8 mouse cellular contexts compared by ENCODE assay signal in genomic region chr2:91202222-91202971, GRCm38 (mm10). TPM values are rescaled to one million over a fixed set of nuclear protein-coding genes. Genes with fewer than 3 reads are reported as not detected.
DNase-seq lines count a peak whose midpoint lies in the region; ATAC-seq lines count a peak whose summit lies in the region.

TSS of gene Nr1h3 (minus strand) at chr2:91202834.
TSS of gene Acp2 (plus strand) at chr2:91202885.

- peaks cover 8% of the 10 kb centered on the region; the same call in 1 of the 2 replicates for H3K4me1 ChIP-seq in brown adipose tissue, adult 24 weeks (ENCODE audit: control insufficient read depth, insufficient read depth, insufficient read length, low read length)
- H3K4me1 ChIP-seq in heart, embryonic 13.5 days = peaks cover 19% of the 10 kb centered on the region
- H3K4me1 ChIP-seq in liver, embryonic 12.5 days = peaks cover 22% of the 10 kb centered on the region
- H3K4me1 ChIP-seq in stomach, embryonic 15.5 days = peaks cover 11% of the 10 kb centered on the region; the same call in 1 of the 2 replicates

- peak within 1 kb of the TSS; percentile 82 for H3K4me2 ChIP-seq in heart, embryonic 13.5 days
- H3K4me2 ChIP-seq in liver, embryonic 12.5 days = peak within 1 kb of the TSS; percentile 79
- H3K4me2 ChIP-seq in stomach, embryonic 15.5 days = peak within 1 kb of the TSS; percentile 65

- H3K9me3 ChIP-seq in heart, embryonic 13.5 days = no peaks in the 10 kb centered on the region
- H3K9me3 ChIP-seq in liver, embryonic 12.5 days (replicated peaks) = no peaks in the 10 kb centered on the region
- H3K9me3 ChIP-seq in stomach, embryonic 15.5 days = no peaks in the 10 kb centered on the region

- peak within 1 kb of the TSS; percentile 94 for H3K9ac ChIP-seq in heart, embryonic 13.5 days
- peak within 1 kb of the TSS; percentile 83 for H3K9ac ChIP-seq in liver, embryonic 12.5 days
- H3K9ac ChIP-seq in stomach, embryonic 15.5 days = peak within 1 kb of the TSS; percentile 61; the same call in 1 of the 2 replicates

- peaks cover 29% of the 10 kb centered on the region for H3K36me3 ChIP-seq in heart, embryonic 13.5 days
- H3K36me3 ChIP-seq in liver, embryonic 12.5 days = peaks cover 24% of the 10 kb centered on the region
- H3K36me3 ChIP-seq in stomach, embryonic 15.5 days = peaks cover 7% of the 10 kb centered on the region

- peak within 1 kb of the TSS; percentile 84 for H3K4me3 ChIP-seq in brown adipose tissue, adult 24 weeks (ENCODE audit: insufficient read depth, low read depth, low read length)
- peak within 1 kb of the TSS; percentile 87 for H3K4me3 ChIP-seq in heart, embryonic 13.5 days
- H3K4me3 ChIP-seq in liver, embryonic 12.5 days = peak within 1 kb of the TSS; percentile 81
- peak within 1 kb of the TSS; percentile 58 for H3K4me3 ChIP-seq in stomach, embryonic 15.5 days (replicated peaks)

- WGBS in heart, embryonic 13.5 days = 3% methylated on average over 28 of the region's 28 CpGs
- WGBS in liver, embryonic 12.5 days (ENCODE audit: insufficient replicate concordance) = 2% methylated on average over 28 of the region's 28 CpGs
- 2% methylated on average over 28 of the region's 28 CpGs for WGBS in stomach, embryonic 15.5 days

- H3K27me3 ChIP-seq in heart, embryonic 13.5 days (replicated peaks) = no peaks in the 10 kb centered on the region
- no peaks in the 10 kb centered on the region for H3K27me3 ChIP-seq in liver, embryonic 12.5 days (replicated peaks)
- no peaks in the 10 kb centered on the region for H3K27me3 ChIP-seq in stomach, embryonic 15.5 days (replicated peaks)

- H3K27ac ChIP-seq in brown adipose tissue, adult 24 weeks (replicated peaks; ENCODE audit: low read depth, low read length) = peak within 1 kb of the TSS; percentile 80
- H3K27ac ChIP-seq in heart, embryonic 13.5 days (replicated peaks) = peak within 1 kb of the TSS; percentile 97
- peak within 1 kb of the TSS; percentile 86 for H3K27ac ChIP-seq in liver, embryonic 12.5 days
- peak within 1 kb of the TSS; percentile 96 for H3K27ac ChIP-seq in stomach, embryonic 15.5 days

- DNase-seq in CD4-positive, CD25-positive, alpha-beta regulatory T cell, adult 2 months (ENCODE audit: low read depth, low spot score) = peak; percentile 94
- DNase-seq in fat pad, adult 2 months (ENCODE audit: extremely low read depth, low read depth, low spot score) = peak; percentile 59
- DNase-seq in kidney, postnatal 10 days = peak; percentile 94
- peak; percentile 84 to 88 for DNase-seq in natural killer cell, adult 2 months (ENCODE audit: low spot score in 2 of 2)

- ATAC-seq in heart, embryonic 13.5 days (ENCODE audit: extremely low read depth, insufficient number of reproducible peaks, low FRiP score, low TSS enrichment) = peak; percentile 81; the same call in 1 of the 2 replicates
- ATAC-seq in liver, embryonic 12.5 days = peak; percentile 93
- peak; percentile 95 for ATAC-seq in stomach, embryonic 15.5 days (ENCODE audit: insufficient read depth, low FRiP score, low read depth)

RNA-seq across cellular contexts. Expression of gene Nr1h3, which starts in this region (rescaled TPM):
- 45.2 and 59.1 TPM in 2 replicates for polyA plus RNA-seq in brown adipose tissue, adult 24 weeks (2012; ENCODE audit: insufficient read depth, insufficient read length, missing spikeins)
- polyA plus RNA-seq in heart, embryonic 13.5 days (2015; fragmentation: Nextera tagmentation; extraction: Ambion mirVana) = 1.9 and 2.7 TPM in 2 replicates
- 12.9 and 13.5 TPM in 2 replicates for polyA plus RNA-seq in liver, embryonic 12.5 days (2016; fragmentation: Nextera tagmentation; extraction: Ambion mirVana)
- polyA plus RNA-seq in stomach, embryonic 15.5 days (2015; fragmentation: Nextera tagmentation; extraction: Ambion mirVana) = 4.8 and 6.0 TPM in 2 replicates

RNA-seq across cellular contexts. Expression of gene Acp2, which starts in this region (rescaled TPM):
- 24.6 and 27.9 TPM in 2 replicates for polyA plus RNA-seq in brown adipose tissue, adult 24 weeks (2012; ENCODE audit: insufficient read depth, insufficient read length, missing spikeins)
- polyA plus RNA-seq in heart, embryonic 13.5 days (2015; fragmentation: Nextera tagmentation; extraction: Ambion mirVana) = 17.1 and 19.3 TPM in 2 replicates
- 9.6 and 10.3 TPM in 2 replicates for polyA plus RNA-seq in liver, embryonic 12.5 days (2016; fragmentation: Nextera tagmentation; extraction: Ambion mirVana)
- polyA plus RNA-seq in stomach, embryonic 15.5 days (2015; fragmentation: Nextera tagmentation; extraction: Ambion mirVana) = 19.8 and 20.8 TPM in 2 replicates

Comparison
In these comparisons a context has a peak if more than half of its experiments do, and no peak if none do; other contexts are left out.
1. Peak in every context shown above with its lines: DNase-seq, ATAC-seq, H3K4me3 ChIP-seq and H3K27ac ChIP-seq.